Mouse (Mus musculus): Measurements from ENCODE around the gene Ccdc59.

- TF ChIP-seq CTCF (IDR thresholded peaks at IDR 0.05; ENCODE audit: borderline replicate concordance, control insufficient read depth, extremely low read depth, insufficient read depth, low read length, poor library complexity) (no peak), POLR2A (IDR thresholded peaks at IDR 0.05; ENCODE audit: control insufficient read depth, extremely low read depth, insufficient read depth, low read length, poor library complexity) (no peak)
These were observed 38.7 kb upstream of the Ccdc59 start for GRCm38 (mm10) chr10:105802132-105802531.

Data from thymus, adult 2 months (tissue).